Mouse (Mus musculus) ovary, adult 18-20 months (tissue): ENCODE results near the gene Itgal.
"Not testable (repeated sequence)": the region's sequence is repeated elsewhere in the genome, so short reads cannot be mapped to it uniquely, and the experiment has no call there.

Experiments
- DNase-seq: peaks from one replicate; pipeline ENCODE4 v3.0.0; 2022; ENCODE audit warnings: low spot score, mixed read lengths

Gene Itgal

GRCm38 (mm10) chr7:127296098-127296497, at the start of gene Itgal:
Itgal (plus strand) TSS chr7:127296260.
- no peak for DNase-seq

GRCm38 (mm10) chr7:127250511-127250910, 45.5 kb upstream of the Itgal start:
- not testable (repeated sequence) for DNase-seq

GRCm38 (mm10) chr7:127252414-127252813, 43.6 kb upstream of the Itgal start:
- no peak for DNase-seq

DNA sequence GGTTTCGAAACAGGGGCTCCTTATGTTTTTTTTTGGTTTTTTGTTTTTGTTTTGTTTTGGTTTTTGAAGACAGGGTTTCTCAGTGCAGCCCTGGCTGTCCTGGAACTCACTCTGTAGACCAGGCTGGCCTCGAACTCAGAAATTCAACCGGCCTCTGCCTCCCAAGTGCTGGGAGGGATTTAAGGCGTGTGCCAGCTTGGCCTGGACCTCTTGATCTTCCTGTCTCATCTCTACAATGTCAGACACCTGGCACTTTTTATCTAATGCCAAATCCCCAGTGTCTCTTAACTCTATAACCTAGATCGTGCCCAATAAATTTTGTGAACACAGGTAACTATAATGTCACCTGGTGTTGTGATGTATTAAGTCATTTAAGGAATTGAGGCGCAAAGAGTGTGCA, 42.7 kb upstream of the Itgal start:
- no peak for DNase-seq

DNA sequence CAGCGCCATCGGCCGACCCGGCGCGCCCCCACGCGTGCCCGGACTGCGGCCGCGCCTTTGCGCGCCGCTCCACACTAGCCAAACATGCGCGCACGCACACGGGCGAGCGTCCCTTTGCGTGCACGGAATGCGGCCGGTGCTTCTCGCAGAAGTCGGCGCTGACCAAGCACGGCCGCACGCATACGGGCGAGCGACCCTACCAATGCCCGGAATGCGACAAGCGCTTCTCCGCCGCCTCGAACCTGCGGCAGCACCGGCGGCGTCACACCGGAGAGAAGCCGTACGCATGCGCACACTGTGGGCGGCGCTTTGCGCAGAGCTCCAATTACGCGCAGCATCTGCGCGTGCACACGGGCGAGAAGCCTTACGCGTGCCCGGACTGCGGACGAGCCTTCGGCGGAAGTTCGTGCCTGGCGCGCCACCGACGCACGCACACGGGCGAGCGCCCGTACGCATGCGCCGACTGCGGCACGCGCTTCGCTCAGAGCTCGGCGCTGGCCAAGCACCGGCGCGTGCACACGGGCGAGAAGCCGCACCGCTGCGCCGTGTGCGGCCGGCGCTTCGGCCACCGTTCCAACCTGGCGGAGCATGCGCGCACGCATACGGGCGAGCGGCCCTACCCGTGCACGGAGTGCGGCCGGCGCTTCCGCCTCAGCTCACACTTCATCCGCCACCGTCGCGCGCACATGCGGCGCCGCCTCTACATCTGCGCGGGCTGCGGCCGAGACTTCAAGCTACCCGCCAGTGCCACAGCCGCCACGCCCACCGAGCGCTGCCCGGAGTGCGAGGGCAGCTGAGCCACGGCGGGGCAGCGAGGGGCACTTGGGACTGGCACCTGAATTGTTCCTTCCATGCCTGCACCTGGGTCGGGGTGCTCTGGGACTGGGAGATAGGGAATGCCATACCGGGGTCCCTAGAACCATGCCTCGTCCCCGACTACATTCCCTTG, 42.0 kb upstream of the Itgal start:
- peak; percentile 93 for DNase-seq

DNA sequence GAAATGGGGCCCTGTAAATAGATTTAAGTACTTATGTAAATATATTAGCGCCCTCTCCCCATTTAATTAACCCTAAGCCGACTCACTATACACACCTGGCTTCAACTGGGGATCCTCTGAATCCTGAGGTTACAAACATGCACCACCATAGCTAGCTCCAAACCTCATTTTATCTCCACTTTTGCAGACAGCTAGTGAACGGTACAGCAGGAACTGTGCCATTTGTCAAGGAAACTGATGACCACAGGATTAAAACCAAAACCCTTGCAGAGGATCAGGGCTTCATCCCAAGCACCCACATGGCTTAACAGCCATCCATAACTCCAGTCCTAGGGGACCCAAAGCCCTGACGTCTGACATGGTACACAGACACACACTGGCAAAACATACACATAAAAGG, 41.1 kb upstream of the Itgal start:
- no peak for DNase-seq

DNA sequence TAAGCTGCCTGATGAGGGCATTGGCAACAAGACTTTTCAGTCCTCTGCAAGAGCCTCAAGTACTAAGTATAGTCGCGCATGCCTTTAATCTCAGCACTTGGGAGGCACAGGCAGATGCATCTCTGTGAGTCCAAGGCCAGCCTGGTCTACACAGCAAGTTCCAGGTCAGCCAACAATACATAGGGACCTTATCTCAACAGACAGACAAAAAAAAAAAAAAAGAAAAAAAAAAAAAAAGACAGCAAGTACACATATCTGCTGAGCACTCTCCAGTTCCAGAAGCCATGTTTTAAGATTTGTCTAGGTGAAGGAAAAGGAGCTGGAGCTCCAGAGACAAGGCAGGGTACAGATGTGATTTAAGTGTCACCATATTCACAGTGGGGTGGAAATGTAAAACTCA, 40.1 kb upstream of the Itgal start:
- DNase-seq = no peak

DNA sequence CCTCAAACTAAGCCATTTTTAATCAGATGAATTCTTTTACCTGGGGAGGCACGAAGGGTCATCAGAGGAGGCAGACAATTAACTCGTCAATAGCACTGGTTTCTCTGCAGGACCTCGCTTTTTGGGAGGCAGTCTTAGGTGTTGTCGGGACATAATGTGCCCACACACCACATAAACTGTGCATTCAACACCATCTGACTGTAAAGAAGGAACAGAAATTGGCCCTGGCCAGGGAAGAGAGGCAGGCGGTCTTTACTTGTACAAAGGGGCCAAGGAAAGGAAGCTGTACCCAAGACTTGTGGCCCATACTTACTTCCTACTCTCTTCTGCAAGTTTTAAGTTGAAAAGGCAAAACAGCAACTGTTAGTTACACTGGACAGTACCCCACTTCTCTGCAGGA, 39.5 kb upstream of the Itgal start:
- no peak for DNase-seq

DNA sequence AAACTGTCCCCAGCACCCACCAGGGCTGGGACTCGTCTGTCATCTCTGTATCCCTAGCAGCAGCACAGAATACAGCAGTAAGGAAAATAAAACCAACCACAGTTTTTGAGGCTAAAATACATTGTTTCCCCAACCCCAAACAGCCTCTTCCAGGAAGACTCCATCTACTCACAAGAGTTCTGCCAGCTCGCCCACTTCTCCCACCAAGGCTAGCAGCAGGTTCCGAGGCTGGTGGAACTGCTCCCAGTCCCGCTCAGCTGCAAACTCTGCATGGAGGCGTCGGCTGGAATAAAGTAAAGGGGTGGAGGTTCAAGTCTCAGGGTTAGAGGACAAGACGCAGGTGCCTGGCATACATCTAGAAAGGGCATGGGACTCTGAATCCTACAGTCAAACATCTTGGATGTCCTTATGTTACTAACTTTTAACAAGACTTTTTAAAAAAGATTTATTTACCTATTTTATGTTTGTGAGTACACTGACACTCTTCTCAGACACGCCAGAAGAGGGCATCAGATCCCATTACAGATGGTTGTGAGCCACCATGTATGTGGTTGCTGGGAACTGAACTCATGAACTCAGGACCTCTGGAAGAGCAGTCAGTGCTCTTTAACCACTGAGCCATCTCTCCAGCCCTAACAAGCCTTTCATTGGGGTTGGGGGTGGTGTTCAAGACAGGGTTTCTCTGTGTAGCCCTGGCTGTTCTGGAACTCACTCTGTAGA, 36.7 kb upstream of the Itgal start:
- no peak for DNase-seq

GRCm38 (mm10) chr7:127260309-127261111, 35.5 kb upstream of the Itgal start, which contains the start of gene Dctpp1:
Dctpp1 (minus strand) TSS chr7:127260709.
- DNase-seq = peak; percentile 97

DNA sequence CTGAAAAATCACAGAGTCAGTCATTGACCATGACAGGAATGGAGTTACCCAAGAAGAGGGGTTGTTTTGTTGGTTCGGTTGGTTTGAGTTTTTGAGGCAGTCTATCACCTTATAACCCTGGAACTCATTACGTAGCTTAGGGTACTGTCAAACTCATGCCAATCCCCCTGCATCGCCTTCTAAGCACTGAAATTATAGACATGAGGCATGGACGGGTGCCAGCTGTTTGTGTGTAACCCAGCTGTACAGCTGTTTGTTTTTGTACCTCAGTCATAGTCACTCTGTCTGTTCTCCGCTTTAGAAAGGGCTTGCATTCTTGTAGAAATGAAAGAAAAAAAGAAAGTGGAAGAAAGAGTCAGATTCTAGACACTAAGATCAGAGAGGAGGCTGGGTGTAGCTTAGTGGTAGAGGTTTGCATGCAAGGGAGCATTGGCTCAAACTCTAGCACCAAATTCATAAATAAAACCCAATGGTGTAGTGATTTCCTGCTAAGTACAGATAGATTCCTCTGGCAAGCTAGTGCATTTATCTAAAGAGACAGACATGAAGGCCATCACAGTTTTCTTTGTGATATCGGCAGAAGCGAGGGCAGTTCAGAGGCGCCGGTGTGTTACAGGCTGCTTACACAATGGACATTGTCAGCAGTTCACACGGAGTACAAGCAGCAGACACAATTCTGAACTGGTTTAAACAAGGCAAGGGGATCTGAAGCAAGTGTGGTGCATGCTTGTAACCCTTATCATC, 33.7 kb upstream of the Itgal start:
- no peak for DNase-seq

DNA sequence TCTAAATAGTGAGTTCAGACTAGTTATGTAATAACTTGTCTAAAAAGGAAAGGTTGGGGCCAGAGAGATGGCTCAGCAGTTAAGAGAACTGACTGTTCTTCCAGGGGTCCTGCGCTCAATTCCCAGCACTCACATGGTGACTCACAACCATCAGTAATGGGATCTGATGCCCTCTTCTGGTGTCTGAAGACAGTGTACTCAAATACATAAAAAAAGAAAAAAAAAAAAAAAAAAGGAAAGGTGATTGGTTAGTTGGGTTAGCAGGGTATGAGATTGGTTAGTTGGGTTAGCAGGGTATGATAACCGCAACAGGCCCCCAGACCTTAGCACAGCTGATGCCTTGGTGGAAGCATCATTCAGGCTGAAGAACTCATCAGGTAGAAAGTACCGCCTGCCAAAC, 32.5 kb upstream of the Itgal start:
- no peak for DNase-seq

- no peak for DNase-seq
Measured at GRCm38 (mm10) chr7:127270256-127270655, 25.8 kb upstream of the Itgal start.

GRCm38 (mm10) chr7:127270666-127271065, 25.4 kb upstream of the Itgal start:
- DNase-seq = no peak

DNA sequence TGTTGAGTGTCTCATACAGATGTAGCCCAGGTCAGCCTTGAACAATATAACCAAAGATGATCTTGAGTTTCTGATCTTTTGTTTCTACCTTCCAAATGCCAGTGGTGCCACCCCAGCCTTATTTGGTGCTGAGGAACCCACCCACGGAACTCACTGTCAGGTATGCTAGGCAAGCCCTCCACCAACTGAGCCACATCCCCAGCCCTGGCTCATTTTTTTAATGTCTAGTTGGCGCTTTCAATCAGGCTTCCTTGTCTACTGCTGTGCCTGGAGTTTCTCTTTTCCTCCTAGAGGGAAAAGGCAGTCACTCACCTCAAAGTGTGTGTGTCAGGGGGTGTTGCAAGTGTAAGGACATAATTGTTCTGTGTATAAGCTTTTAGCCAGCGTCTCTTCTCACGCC, 25.0 kb upstream of the Itgal start:
- DNase-seq = no peak

DNA sequence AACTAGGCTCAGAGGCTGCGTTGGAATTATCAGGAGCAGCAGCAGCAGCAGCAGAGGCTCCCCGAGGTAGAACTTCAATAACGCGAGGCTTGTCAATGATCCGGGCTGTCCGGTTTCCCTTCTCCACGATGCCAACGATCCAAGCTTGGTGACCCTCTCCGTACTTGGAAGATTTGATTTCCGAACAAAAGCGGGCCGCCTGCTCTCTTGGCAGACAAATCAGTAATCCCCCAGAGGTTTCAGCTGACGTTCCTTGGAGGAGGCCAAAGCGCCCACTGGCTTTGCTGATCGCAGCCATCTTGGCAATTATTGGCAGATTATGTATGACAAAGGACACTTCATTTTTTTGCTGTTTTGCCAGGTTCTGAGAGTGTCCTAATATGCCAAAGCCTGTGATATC, 23.5 kb upstream of the Itgal start:
- DNase-seq = no peak

- no peak for DNase-seq
Measured at GRCm38 (mm10) chr7:127273118-127273923, 22.7 kb upstream of the Itgal start.

DNA sequence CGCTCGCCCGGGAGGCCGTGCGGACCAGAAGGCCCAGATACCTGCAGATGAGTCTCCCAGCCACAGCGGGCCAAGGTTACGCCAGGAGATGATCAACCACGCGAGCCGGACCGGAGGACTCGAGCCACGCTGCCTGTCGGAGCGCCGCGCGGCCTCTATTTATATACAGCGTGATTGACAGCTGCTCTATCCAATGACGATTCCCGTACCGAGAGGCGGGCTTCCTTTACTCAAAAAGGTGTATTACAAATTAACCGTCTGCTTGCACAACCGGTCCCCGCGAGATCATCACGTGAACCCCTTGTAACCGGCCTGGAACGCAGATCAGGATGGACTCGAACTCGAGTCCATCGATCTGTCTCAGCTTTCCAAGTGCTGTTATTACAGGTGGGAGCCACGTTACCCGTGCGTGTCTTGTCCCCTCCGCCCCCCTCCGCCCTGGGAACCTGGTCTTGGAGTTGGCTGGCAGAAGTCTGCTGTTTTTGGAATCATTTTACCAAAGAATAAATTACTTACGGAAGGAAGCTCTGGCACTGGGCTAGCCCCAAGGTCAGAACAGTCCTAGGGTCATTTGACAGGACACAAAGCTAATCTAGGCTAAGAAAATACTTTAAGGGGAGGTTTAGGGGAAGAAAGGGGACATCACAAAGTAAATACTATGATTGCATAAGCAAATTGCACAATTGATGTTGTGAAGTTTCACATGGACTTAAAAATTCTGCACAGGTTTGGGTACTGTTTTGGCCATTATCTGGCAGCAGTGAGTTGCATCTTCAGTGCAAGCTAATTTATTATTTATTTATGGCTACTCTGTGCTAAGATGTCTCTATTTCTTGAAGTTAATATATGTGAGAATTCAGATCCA, 21.9 kb upstream of the Itgal start, which contains the start of gene Sephs2:
Gene Sephs2, minus strand, starts transcription at position 131 of the 865 bp plus-strand sequence.
- peak; percentile 85 for DNase-seq

DNA sequence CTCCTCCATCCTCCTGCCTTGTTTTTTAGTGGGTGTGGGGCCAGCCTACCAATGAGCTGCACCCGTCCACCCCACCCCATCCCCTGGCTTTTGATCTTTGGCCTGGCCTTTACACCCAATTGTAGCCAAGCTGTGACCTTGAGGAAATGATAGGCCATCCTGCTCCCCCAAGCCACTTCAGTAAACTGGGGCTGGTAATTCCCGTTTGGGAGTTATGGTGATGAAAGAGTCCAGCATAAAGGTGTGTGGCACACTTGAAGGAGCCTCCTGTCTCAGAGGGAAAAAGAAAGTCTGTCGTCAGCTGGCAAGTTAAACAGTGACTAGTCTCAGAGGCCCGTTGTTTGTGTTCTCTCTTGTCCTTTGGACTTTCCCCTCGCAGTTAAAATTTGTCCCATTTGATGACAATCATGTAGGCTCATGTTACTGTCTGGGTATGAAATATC, 19.5 kb upstream of the Itgal start:
- DNase-seq = no peak

GRCm38 (mm10) chr7:127278311-127278710, 17.7 kb upstream of the Itgal start:
- DNase-seq = no peak
